Mouse (Mus musculus): ENCODE measurements around the gene Lst1.

DNA sequence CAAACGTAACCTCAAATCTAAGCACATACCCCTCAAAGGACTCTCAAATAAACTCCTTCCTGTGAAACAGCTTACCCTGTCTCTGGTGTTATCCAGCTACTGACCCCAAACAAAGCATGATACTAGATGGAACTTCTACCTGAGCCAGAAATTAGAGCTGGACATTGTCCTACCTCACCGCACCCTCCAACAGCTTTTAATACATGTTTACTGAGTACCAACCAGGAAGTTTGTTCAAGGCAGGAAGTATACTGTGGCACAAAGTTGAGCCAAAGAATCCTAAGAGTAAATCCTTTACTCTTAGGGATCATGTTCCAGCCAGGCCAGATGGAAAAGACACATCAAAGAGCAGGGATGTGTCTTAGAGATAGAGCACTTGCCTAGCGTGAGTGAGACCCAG, 22.4 kb upstream of the Lst1 start:
- no peak for TF ChIP-seq POLR2A (IDR thresholded peaks at IDR 0.05; ENCODE audit: control insufficient read depth, extremely low read depth, insufficient read depth, low read length, poor library complexity)
- no peak for TF ChIP-seq CTCF (IDR thresholded peaks at IDR 0.05; ENCODE audit: borderline replicate concordance, control insufficient read depth, extremely low read depth, insufficient read depth, low read length, poor library complexity)
